Comparison of ENCODE assay signal across 8 mouse cellular contexts in genomic region chr13:37508385-37509351, GRCm38 (mm10).
A peak's percentile ranks its signal among the peaks of the same experiment; 100 is the strongest.
DNase-seq lines count a peak whose midpoint lies in the region; ATAC-seq and TF ChIP-seq lines count a peak whose summit lies in the region.

No protein-coding gene starts in this region.

- no peak for TF ChIP-seq POLR2A in brain, embryonic 14.5 days (IDR thresholded peaks at IDR 0.05; ENCODE audit: borderline replicate concordance, extremely low read depth, insufficient read depth, insufficient read length, poor library complexity, severe bottlenecking)

- H3K27ac ChIP-seq in midbrain, embryonic 11.5 days (ENCODE audit: low read depth, low read length) = peak overlapping the region; percentile 45; the same call in 1 of the 2 replicates

- H3K9me3 ChIP-seq in midbrain, embryonic 11.5 days (ENCODE audit: control insufficient read depth, low read length) = no peaks in the 10 kb centered on the region

- peak; percentile 20 for DNase-seq in gastrocnemius, postnatal 25 days
- DNase-seq in gastrocnemius, adult 18-20 months (ENCODE audit: low spot score) = no peak
- DNase-seq in brain, embryonic 14.5 days (ENCODE audit: low read depth) = peak; percentile 51
- DNase-seq in heart, postnatal 25 days (ENCODE audit: low spot score) = peak; percentile 22
- peak; percentile 31 to 58 for DNase-seq in kidney, postnatal 4 days
- DNase-seq in midbrain, embryonic 11.5 days (ENCODE audit: low spot score, missing footprints) = peak; percentile 83
- no peak for DNase-seq in left cerebral cortex, postnatal 25 days (ENCODE audit: low spot score in 2 of 2)
- no peak for DNase-seq in layer of hippocampus, adult 9-11 months

- TF ChIP-seq CTCF in brain, embryonic 14.5 days (IDR thresholded peaks at IDR 0.05; ENCODE audit: borderline replicate concordance, extremely low read depth, insufficient read depth, insufficient read length) = no peak

- ATAC-seq in midbrain, embryonic 11.5 days (ENCODE audit: low FRiP score) = peak; percentile 22; the same call in 1 of the 2 replicates

- H3K27me3 ChIP-seq in midbrain, embryonic 11.5 days (ENCODE audit: control insufficient read depth, insufficient read depth, low read length) = peaks cover 13% of the 10 kb centered on the region; the same call in 1 of the 2 replicates

- no peak overlapping the region for H3K9ac ChIP-seq in midbrain, embryonic 11.5 days (ENCODE audit: low read length)

- 48% methylated on average over 19 of the region's 19 CpGs for WGBS in midbrain, embryonic 11.5 days

- H3K36me3 ChIP-seq in midbrain, embryonic 11.5 days (ENCODE audit: control insufficient read depth, insufficient read depth, low read length) = no peaks in the 10 kb centered on the region

- H3K4me2 ChIP-seq in midbrain, embryonic 11.5 days = no peak overlapping the region

- no peak overlapping the region for H3K4me3 ChIP-seq in midbrain, embryonic 11.5 days (ENCODE audit: low read depth, low read length)

- intact Hi-C loops in heart, postnatal 25 days (cut with DNase I) = loop anchor here (2.0 kb wide), 1 partner anchor 24 kb away; no protein-coding TSS in a partner anchor
- intact Hi-C loops in left cerebral cortex, postnatal 25 days (cut with DNase I) = no loop called here

- peaks cover 9% of the 10 kb centered on the region for H3K4me1 ChIP-seq in midbrain, embryonic 11.5 days (ENCODE audit: control insufficient read depth, insufficient read depth, low read length)

Comparison
In these comparisons a context has a peak if more than half of its experiments do, and no peak if none do; other contexts are left out.
1. DNase-seq: peak in gastrocnemius, postnatal 25 days (single experiment), brain, embryonic 14.5 days (single experiment), heart, postnatal 25 days (single experiment), kidney, postnatal 4 days (2 of 2) and midbrain, embryonic 11.5 days (single experiment); none in gastrocnemius, adult 18-20 months (single experiment), left cerebral cortex, postnatal 25 days (0 of 2) and layer of hippocampus, adult 9-11 months (single experiment).